Mouse (Mus musculus) embryonic facial prominence, embryonic 10.5 days (tissue): ENCODE measurements around the gene Cerk. TPM values are rescaled to one million over a fixed set of nuclear protein-coding genes. Genes with fewer than 3 reads are reported as not detected.
A peak's percentile ranks its signal among the peaks of the same experiment; 100 is the strongest.

ENCODE experiments used
- DNase-seq: peaks from one replicate; pipeline ENCODE4 v3.0.0-alpha.2; 2017; ENCODE audit warnings: low spot score
- H3K27ac ChIP-seq: fragments of 300-500 bp; sonication (generic); replicated peaks from 2 replicates; pipeline ENCODE4 v1.5.1; 2016; ENCODE audit warnings: mild to moderate bottlenecking
- H3K27me3 ChIP-seq: fragments of 300-500 bp; sonication (generic); replicated peaks from 2 replicates; pipeline ENCODE4 v1.6.1; 2016; ENCODE audit warnings: low read depth, mild to moderate bottlenecking; ENCODE audit not compliant: poor library complexity, severe bottlenecking
- H3K36me3 ChIP-seq: fragments of 300-500 bp; sonication (generic); replicated peaks from 2 replicates; pipeline ENCODE4 v1.6.1; 2016; ENCODE audit warnings: mild to moderate bottlenecking, moderate library complexity
- H3K4me1 ChIP-seq: fragments of 300-500 bp; sonication (generic); 2 replicates; pipeline ENCODE4 v1.6.1; 2016
- H3K4me3 ChIP-seq: fragments of 300-500 bp; sonication (generic); 2 replicates; pipeline ENCODE4 v1.5.1; 2016; ENCODE audit warnings: mild to moderate bottlenecking, moderate library complexity
- H3K9me3 ChIP-seq: fragments of 300-500 bp; sonication (generic); 2 replicates; pipeline ENCODE4 v1.6.1; 2016; ENCODE audit warnings: mild to moderate bottlenecking
- WGBS: fragments of 180-500 bp; shearing (Covaris S2); methylation state at CpG from one replicate; pipeline ENCODE4 v1.1.7; 2016; 5-methylcytosine and 5-hydroxymethylcytosine counted together
- polyA plus RNA-seq: library from polyadenylated mRNA; unstranded; fragments of >200 nt; fragmentation: Nextera tagmentation; extraction: Ambion mirVana; gene quantifications from 2 replicates; pipeline ENCODE4 v1.2.1, GENCODE M21; 2016

Cerk gene
- polyA plus RNA-seq, 1 experiment from 2014 or later: 13.1 TPM

DNA sequence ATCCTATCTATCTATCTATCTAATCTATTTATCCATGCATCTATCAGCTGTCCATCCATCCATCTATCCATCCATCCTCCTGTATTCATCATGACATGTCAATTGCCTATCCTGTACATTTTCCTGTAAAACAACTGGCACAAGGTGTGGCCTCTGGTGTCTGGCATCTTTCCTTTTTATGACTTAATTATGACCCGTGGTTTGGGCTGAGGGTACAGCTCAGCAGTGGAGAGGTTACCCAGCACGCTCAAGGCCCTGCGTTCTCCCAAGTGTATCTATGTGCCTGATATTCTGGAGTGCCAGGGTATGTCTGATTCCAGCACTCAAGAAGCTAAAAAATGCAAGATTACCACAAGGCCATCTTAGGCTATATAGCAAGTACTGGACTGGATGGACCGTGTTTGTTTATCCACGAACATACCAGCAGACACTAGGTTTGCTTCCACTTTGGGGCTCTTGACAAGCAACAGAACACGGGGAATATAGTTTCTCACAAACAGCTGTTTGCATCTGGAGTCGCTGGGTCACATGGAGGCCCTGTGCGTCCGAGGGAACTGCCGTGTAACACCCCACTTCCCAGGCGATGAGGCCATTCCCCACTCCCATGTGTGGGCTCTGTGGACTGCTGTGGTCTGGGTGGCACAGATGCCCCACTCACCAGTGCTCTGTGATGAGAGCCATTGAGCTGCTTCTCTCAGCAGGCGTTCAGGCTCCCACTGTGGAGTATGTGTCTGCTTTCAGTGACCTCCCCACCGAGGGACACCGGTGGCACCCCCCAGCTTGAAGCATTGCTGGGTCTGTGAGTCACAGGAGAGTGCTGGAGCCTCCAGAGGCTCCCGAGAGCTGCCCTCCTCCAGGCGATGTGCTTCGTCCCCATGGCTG is 90.0 kb downstream of the Cerk start:
- peaks cover 50% of the 10 kb centered on the region for H3K36me3 ChIP-seq
- no peak overlapping the region for H3K27ac ChIP-seq
- H3K27me3 ChIP-seq: no peaks in the 10 kb centered on the region
- no peak overlapping the region for H3K4me3 ChIP-seq
- 93% methylated on average over 17 of the region's 17 CpGs for WGBS
- no peak for DNase-seq
- H3K9me3 ChIP-seq: no peaks in the 10 kb centered on the region
- peaks cover 15% of the 10 kb centered on the region for H3K4me1 ChIP-seq

DNA sequence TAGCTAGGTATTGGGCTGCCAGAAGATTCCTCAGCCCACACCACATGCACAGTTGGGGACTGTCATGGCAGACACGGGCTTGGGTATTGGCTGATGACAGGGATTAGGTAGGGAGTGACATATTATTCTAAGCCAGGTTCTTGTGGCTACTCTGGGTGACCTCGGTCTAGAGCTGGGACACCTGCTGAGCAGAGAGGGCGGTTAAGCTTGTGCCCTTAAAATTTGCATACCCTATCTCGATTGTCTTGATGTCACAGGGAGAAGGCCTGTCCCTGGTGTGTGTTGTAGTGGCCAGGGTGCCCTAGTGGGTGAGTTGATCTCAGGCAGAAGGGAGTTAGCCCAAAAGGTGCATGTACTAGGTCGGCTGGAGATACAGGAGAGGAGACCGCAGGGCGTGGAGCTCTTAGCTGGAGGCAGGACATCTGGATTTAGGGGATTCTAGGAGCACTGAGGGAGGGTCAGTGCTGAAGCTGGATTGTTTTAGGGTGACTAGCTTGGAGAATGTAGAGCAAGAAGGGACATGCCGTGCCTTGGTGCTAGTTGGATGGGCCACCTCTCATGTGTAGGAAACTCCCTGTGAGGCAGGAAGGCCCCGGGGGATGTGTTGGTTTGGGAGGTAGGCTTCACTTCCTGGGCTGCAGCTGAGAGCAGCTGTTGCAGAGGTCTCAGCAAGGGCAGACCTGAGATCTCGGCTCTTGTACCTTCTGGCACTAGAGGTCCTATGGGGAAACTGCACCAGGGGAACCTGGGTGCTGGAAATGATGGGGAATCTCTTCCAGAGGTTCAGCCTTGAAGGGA is 91.4 kb downstream of the Cerk start:
- no peak for DNase-seq
- H3K27ac ChIP-seq: no peak overlapping the region
- H3K9me3 ChIP-seq: no peaks in the 10 kb centered on the region
- no peak overlapping the region for H3K4me3 ChIP-seq
- peaks cover 45% of the 10 kb centered on the region for H3K36me3 ChIP-seq
- H3K4me1 ChIP-seq: peaks cover 22% of the 10 kb centered on the region
- H3K27me3 ChIP-seq: no peaks in the 10 kb centered on the region
- 80% methylated on average over 10 of the region's 10 CpGs for WGBS

DNA sequence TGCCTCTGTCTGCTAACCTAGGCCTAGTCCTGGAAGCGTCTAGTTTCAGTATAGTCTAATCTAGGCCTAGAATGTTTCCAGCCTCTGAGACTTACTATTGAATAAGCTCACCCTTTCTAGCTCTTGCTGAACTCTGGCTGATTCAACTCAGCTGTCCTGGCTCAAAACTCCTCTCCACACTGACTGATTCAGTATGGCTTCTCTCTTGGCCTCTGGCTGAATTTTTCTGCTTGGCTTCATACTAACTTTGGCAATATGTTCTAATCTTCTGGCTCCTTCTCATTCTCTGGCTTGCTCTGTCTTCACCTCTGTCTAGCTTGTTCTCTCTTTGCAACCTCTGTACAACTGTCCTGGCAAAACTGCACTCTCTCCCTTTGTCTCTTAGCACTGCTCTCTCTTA is 92.7 kb downstream of the Cerk start:
- Histone ChIP-seq H3K27me3 (no peaks in the 10 kb centered on the region), H3K9me3 (no peaks in the 10 kb centered on the region), H3K4me3 (no peak overlapping the region), H3K36me3 (peaks cover 35% of the 10 kb centered on the region), H3K27ac (no peak overlapping the region), H3K4me1 (peaks cover 30% of the 10 kb centered on the region)
- no peak for DNase-seq
- WGBS: 88% methylated on average over 1 of the region's 1 CpGs

DNA sequence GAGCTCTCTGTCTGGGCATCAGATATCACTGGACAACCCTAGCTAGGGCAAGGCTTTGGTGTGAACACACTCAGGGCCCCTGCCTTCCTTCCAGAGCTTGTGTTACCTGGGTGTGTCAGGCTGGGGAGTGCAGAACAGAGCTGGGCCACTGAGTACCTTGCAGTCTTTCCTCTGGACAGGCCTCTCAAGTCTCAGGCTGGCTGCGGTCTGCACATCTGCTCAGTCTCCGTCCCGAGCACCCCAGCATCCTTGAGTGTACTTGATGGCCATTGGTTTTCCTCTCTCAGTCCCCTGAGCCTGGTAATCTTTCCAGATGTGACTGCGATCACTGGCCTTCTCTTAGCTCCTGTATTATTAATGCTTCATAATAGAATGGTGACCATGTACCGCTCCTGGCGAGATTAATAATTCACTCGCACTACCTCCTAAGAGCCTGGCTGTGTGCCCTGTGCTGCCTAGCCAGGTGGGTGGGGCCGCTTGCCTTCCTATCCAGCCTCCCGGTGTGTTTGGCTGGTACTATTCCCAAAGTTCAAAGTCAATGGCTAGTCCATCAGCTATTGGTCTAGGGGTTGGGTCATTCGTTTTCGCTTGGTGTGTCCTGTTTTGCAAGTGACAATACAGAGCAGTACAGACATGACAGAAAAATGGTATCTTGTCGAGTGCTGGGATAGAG is 93.8 kb downstream of the Cerk start:
- no peak for DNase-seq
- Histone ChIP-seq H3K9me3 (no peaks in the 10 kb centered on the region), H3K4me1 (peaks cover 41% of the 10 kb centered on the region), H3K4me3 (no peak overlapping the region), H3K27ac (no peak overlapping the region), H3K36me3 (peaks cover 35% of the 10 kb centered on the region), H3K27me3 (no peaks in the 10 kb centered on the region)
- 92% methylated on average over 12 of the region's 12 CpGs for WGBS

DNA sequence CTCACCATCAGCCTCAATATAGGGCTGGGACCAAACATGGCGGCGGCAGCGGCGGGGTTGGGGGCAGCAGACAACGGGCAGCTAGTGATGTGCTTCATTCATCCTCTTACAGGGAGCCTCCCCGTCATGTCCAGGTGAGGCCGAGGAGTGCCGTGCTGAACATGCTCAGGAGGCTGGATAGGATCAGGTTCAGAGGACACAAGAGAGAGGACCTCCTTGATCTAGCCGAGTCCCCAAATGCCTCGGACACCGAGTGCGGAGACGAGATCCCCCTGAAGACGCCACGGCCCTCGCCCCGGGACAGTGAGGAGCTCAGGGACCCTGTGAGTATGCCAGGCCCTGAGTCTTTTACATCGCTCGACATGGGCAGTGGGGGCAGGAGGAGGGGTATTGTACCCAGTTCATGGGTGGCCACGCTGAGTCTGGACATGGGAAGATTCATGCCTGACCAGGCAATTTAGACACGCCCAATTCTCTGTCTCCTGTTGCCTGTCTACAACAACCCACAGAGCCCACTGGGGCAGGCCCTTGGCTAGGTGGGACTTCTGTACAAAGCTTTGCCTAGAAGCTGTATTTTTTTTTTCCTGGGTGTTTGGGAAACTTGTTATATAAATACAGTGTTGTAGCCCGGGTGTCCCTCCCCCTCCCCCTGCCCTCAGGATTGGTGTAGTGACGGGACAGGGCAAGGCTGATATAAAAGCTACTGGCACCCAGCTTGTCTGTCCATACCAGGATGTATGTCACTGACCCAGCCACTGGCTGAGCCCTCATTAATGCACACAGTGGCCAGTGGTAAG is 94.5 kb downstream of the Cerk start:
- Histone ChIP-seq H3K36me3 (peaks cover 33% of the 10 kb centered on the region), H3K4me3 (no peak overlapping the region), H3K9me3 (no peaks in the 10 kb centered on the region), H3K27me3 (no peaks in the 10 kb centered on the region), H3K27ac (no peak overlapping the region), H3K4me1 (peaks cover 47% of the 10 kb centered on the region)
- DNase-seq: no peak
- WGBS: 93% methylated on average over 23 of the region's 23 CpGs

DNA sequence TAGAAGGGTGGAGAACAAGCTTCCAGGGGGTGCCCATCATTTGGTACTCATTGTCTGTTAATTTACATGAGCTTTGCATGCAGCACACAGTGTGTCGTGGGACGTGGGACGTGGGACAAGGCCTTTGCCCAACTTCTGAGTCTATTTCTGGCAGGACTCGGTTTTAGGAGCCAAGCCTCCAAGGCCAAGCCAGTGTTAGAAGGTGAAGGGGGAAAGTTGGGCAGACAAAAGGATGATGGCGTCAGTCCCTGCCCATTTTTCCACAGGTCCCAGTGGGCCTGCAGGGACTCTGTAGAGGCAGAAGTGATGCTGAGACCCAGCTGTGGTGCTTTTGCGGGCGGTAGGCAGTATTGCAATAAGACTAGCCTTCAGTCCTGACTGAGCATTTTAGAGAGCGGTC is 95.4 kb downstream of the Cerk start:
- Histone ChIP-seq H3K4me3 (no peak overlapping the region), H3K36me3 (peaks cover 25% of the 10 kb centered on the region), H3K27ac (peak overlapping the region; percentile 49), H3K4me1 (peaks cover 55% of the 10 kb centered on the region), H3K27me3 (no peaks in the 10 kb centered on the region), H3K9me3 (no peaks in the 10 kb centered on the region)
- 90% methylated on average over 8 of the region's 8 CpGs for WGBS
- DNase-seq: no peak

DNA sequence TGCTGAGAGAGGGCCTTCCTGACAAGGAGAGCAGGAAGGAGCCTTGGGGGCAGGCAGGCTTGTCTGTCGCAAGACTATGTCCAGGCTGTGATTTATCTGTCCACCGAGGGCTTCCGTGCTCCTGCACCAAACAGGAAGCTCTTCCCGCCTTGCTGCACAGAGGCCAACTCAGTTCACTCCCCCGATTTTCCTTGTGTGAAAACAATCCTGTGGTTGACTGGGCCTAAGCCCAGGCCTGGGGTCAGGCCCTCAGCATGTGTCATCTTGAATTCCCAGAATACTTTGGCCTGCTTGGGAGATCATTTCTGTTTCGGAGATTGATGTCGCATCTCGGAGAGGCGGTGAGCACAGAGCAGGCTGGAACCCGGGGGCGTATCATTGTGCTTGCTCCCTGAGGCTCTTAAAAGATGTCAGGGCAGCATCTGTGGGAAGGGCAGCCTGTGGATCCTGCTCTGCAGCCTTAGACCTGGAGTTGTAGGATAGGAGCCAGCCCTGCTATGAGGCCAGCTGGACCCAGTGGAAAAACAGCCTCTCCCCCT is 95.9 kb downstream of the Cerk start:
- peak; percentile 22 for DNase-seq
- H3K9me3 ChIP-seq: no peaks in the 10 kb centered on the region
- H3K27ac ChIP-seq: peak overlapping the region; percentile 49
- peaks cover 60% of the 10 kb centered on the region for H3K4me1 ChIP-seq
- no peak overlapping the region for H3K4me3 ChIP-seq
- 44% methylated on average over 11 of the region's 11 CpGs for WGBS
- H3K36me3 ChIP-seq: peaks cover 22% of the 10 kb centered on the region
- no peaks in the 10 kb centered on the region for H3K27me3 ChIP-seq

Other genes starting within 250 kb of the Cerk start
- gene Celsr1, start 152.4 kb downstream of the Cerk start, polyA plus RNA-seq: 1.2 and 1.5 TPM in 2 replicates
- 13.7 and 13.8 TPM in 2 replicates for gene Gramd4, start 128.4 kb downstream of the Cerk start, polyA plus RNA-seq
- gene Tbc1d22a, start 28.3 kb upstream of the Cerk start, polyA plus RNA-seq: 11.2 and 11.9 TPM in 2 replicates